Mouse (Mus musculus) olfactory bulb, adult 2 months (tissue): Measurements from ENCODE around the gene Cox10.

Experiments used
- CTCF ChIP-seq: fragments of 200-500 bp; IDR thresholded peaks from 2 replicates; pipeline ENCODE4 v1.5.1; 2012; ENCODE audit warnings: low read depth, mild to moderate bottlenecking, low read length, moderate library complexity; ENCODE audit not compliant: insufficient read depth
- POLR2A ChIP-seq: fragments of 200-500 bp; IDR thresholded peaks from 2 replicates; pipeline ENCODE4 v1.6.1; 2012; ENCODE audit warnings: mild to moderate bottlenecking, low read depth, low read length, moderate library complexity; ENCODE audit not compliant: insufficient read depth

DNA sequence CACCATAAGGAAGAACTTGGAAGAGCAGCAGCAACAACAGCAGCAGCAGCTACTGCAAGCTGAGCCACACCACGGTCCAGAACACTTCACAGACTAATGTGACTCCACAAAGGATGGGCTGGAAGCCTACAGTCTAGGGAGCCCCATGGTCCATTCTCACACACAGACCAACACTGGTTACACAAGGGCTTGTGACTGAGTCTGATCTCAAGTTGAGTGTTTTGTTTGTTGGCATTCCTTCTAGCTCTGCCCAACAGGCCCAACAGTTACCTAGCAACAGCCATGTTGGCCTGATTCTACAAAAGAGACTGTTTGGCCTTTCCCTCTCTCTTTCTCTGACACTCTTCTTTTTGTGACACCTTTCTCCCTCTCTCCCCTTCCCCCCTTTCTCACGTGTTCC is 105.3 kb downstream of the Cox10 start:
- TF ChIP-seq CTCF (no peak), POLR2A (no peak)
